Mouse (Mus musculus): Measurements from ENCODE around the gene Inhbb.

Gene Inhbb

GRCm38 (mm10) chr1:119383916-119384315 lies 38.1 kb downstream of the Inhbb start:
- DNase-seq (ENCODE audit: low spot score in 2 of 2), result peak; percentile 65 to 80

- peak; percentile 58 to 72 for DNase-seq (ENCODE audit: low spot score in 2 of 2)
These were observed 41.4 kb downstream of the Inhbb start for GRCm38 (mm10) chr1:119380609-119381008.

DNA sequence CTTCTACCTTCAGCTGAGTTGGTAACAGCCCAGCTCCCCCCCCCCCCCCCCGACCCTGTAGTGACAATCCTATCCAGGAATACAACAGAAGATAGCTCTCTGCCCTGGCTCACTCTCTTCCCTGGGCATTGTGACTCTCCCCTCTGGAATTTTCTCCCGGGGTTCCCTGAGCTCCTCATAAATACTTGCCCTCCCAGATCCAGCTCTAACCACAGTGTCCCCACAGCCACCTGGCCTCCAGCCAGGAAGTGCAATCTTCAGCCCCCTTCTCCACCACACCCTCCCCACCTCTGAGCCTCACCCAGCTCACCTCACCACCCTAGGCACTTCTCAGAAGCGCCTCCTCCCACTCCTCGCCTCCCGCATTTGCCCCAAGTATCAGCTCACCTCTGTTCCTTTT lies 46.7 kb downstream of the Inhbb start:
- DNase-seq (ENCODE audit: low spot score in 2 of 2), result no peak

- DNase-seq (ENCODE audit: low spot score in 2 of 2), result no peak
These were observed 54.5 kb downstream of the Inhbb start for GRCm38 (mm10) chr1:119367546-119367945.

DNA sequence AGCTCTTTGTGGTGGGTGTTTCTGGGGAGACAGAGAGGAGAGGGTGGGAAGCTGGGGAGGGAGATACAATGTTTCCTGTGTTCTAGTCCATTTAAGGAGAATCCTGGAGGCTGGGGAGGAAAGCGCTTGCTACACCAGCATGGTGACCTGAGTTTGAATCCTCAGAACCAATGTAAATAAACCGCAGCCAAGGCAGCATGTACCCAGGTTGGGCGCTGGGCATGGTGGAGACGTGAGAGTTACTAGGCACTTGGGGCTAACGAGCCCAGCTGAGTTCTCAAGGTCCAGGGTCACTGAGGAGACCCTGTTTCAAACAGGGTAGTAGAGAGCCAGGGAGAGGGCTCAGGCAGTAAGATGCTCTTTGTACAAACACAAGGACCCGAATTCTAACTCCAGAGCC lies 55.7 kb downstream of the Inhbb start:
- no peak for DNase-seq (ENCODE audit: low spot score in 2 of 2)
